Mouse (Mus musculus) CH12.LX (cell line): ENCODE data around the gene Aph1a.

ENCODE experiments used
- MAZ ChIP-seq: IDR thresholded peaks from 2 replicates; pipeline ENCODE4 v1.6.1; 2012; ENCODE audit warnings: low read depth, mild to moderate bottlenecking, inconsistent platforms, low read length, improper control_type of control experiment, moderate library complexity
- POLR2A ChIP-seq: IDR thresholded peaks from 2 replicates; pipeline ENCODE4 v1.6.1; 2011; ENCODE audit warnings: low read depth, mild to moderate bottlenecking, improper control_type of control experiment, low read length
- RAD21 ChIP-seq: IDR thresholded peaks from 2 replicates; pipeline ENCODE4 v1.6.1; 2011; ENCODE audit warnings: low read depth, mild to moderate bottlenecking, low read length, improper control_type of control experiment, moderate library complexity
- ZC3H11A ChIP-seq: IDR thresholded peaks from 2 replicates; pipeline ENCODE4 v1.6.1; 2012; ENCODE audit warnings: low read depth, mild to moderate bottlenecking, inconsistent platforms, low read length, improper control_type of control experiment

- TF ChIP-seq ZC3H11A: no peak
- TF ChIP-seq RAD21: peak; percentile 83
- no peak for TF ChIP-seq POLR2A
- no peak for TF ChIP-seq MAZ
These were observed 32.0 kb upstream of the Aph1a start for GRCm38 (mm10) chr3:95861796-95862195.
